Mouse (Mus musculus): ENCODE results near the gene Strap. TPM values are rescaled to one million over a fixed set of nuclear protein-coding genes. Genes with fewer than 3 reads are reported as not detected.

Gene Strap
- total and polyA plus RNA-seq, 2 experiments from 2014 or later: 60.1 to 96.5 TPM

DNA sequence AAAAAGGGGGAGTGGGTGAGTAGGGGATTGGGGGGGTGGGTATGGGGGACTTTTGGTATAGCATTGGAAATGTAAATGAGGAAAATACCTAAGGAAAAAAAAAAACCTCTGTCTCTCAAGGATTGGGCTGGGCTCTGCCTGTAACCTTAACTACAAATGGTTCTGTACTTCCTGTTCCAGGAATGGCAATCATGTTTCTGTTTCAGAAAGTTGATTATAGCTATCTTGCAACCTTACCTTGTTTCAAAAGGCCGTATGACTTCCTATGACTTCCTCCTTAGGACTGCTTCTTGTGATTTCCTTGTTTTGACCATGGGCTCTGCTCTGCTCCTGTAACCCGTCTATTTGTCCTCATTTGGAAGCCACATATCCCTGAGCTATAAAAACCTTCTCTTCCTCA lies 40.6 kb upstream of the Strap start:
- ATAC-seq (ENCODE audit: insufficient read depth, low read depth) (no peak), DNase-seq (ENCODE audit: low spot score) (no peak)
- H3K36me3 ChIP-seq (replicated peaks; ENCODE audit: control insufficient read depth, insufficient read depth, low read length): no peaks in the 10 kb centered on the region
- H3K4me2 ChIP-seq (ENCODE audit: low read depth, low read length): no peak overlapping the region
- H3K9ac ChIP-seq (replicated peaks; ENCODE audit: low read depth, low read length): no peak overlapping the region
- no peak overlapping the region for H3K4me3 ChIP-seq (ENCODE audit: low read depth, low read length)
- H3K9me3 ChIP-seq (replicated peaks; ENCODE audit: control insufficient read depth, low read length): peaks cover 3% of the 10 kb centered on the region; the same call in 1 of the 2 replicates
- H3K27ac ChIP-seq (ENCODE audit: low read depth): no peak overlapping the region
- TF ChIP-seq CTCF (IDR thresholded peaks at IDR 0.05; ENCODE audit: low read depth) (no peak), EP300 (IDR thresholded peaks at IDR 0.05; ENCODE audit: low read depth) (no peak)
- H3K4me1 ChIP-seq (ENCODE audit: control insufficient read depth, insufficient read depth): no peaks in the 10 kb centered on the region; the same call in 1 of the 2 replicates
- H3K27me3 ChIP-seq (ENCODE audit: control insufficient read depth, insufficient read depth, low read length): no peaks in the 10 kb centered on the region
- 71% methylated on average over 2 of the region's 2 CpGs for WGBS

DNA sequence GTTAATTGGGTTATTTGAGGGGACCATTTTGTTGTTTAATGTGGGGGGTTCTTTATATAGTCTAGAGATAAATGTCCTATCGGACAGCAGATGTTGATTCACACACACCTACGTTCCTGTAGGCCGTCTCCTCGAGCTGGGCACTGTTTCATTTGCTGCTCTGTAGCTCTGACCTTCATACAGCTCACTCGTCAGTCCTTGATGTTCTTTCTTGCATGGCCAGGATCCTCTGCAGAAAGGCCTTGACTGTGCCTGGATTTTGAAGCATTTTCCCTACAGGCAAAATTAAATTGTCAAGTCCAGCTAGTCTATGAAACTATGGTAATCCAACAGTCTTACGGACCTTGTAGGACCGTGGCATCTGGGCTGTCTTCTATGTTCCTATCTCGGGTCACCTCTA lies 39.8 kb upstream of the Strap start:
- Histone ChIP-seq H3K4me3 (ENCODE audit: low read depth, low read length) (no peak overlapping the region), H3K9me3 (replicated peaks; ENCODE audit: control insufficient read depth, low read length) (peaks cover 3% of the 10 kb centered on the region; the same call in 1 of the 2 replicates), H3K4me1 (ENCODE audit: control insufficient read depth, insufficient read depth) (no peaks in the 10 kb centered on the region; the same call in 1 of the 2 replicates), H3K27ac (ENCODE audit: low read depth) (no peak overlapping the region), H3K4me2 (ENCODE audit: low read depth, low read length) (no peak overlapping the region), H3K9ac (replicated peaks; ENCODE audit: low read depth, low read length) (no peak overlapping the region), H3K36me3 (replicated peaks; ENCODE audit: control insufficient read depth, insufficient read depth, low read length) (no peaks in the 10 kb centered on the region), H3K27me3 (ENCODE audit: control insufficient read depth, insufficient read depth, low read length) (no peaks in the 10 kb centered on the region)
- no peak for ATAC-seq (ENCODE audit: insufficient read depth, low read depth)
- no peak for DNase-seq (ENCODE audit: low spot score)
- 91% methylated on average over 8 of the region's 8 CpGs for WGBS
- TF ChIP-seq EP300 (IDR thresholded peaks at IDR 0.05; ENCODE audit: low read depth) (no peak), CTCF (IDR thresholded peaks at IDR 0.05; ENCODE audit: low read depth) (no peak)

DNA sequence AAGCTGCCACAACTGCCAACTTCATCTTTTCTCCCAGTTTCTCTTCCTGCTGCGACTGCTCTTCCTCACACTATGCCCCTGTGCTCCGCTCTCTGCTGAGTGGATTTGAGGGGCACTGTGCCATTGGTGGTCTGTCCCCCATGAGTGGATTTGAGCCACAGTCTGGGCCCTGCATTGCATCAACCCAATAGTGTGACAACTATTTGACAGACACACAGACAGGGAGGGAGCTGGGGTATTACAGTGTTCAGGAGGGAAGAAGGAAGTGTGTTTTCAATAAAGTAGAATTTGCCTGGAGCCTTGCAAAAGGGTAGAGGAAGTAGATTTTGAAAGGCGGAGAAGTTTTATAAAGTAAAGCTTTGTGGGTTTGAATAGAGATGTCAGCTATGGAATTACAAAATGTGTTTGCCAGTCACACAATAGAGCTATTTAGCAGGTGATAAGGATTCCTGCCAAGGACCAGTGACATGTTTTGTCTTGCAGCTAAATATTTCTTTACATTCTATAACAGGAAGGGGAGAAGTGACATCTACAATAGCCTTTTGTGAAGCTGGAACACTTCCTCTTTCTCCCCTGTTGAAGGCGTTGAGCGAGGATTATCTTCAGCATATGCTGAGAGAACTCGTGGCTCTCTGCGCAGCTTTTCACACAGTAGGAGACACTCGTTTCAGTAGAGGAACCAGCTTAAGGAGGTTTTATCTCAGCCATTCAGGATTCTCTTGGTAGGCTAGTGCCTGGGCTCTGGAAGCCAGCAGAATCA lies 38.3 kb upstream of the Strap start:
- TF ChIP-seq CTCF (IDR thresholded peaks at IDR 0.05; ENCODE audit: low read depth): no peak
- TF ChIP-seq EP300 (IDR thresholded peaks at IDR 0.05; ENCODE audit: low read depth): no peak
- ATAC-seq (ENCODE audit: insufficient read depth, low read depth): no peak
- no peak overlapping the region for H3K4me2 ChIP-seq (ENCODE audit: low read depth, low read length)
- no peaks in the 10 kb centered on the region for H3K36me3 ChIP-seq (replicated peaks; ENCODE audit: control insufficient read depth, insufficient read depth, low read length)
- H3K9ac ChIP-seq (replicated peaks; ENCODE audit: low read depth, low read length): no peak overlapping the region
- no peaks in the 10 kb centered on the region for H3K27me3 ChIP-seq (ENCODE audit: control insufficient read depth, insufficient read depth, low read length)
- H3K27ac ChIP-seq (ENCODE audit: low read depth): peak overlapping the region; percentile 52
- DNase-seq (ENCODE audit: low spot score): no peak
- peaks cover 3% of the 10 kb centered on the region; the same call in 1 of the 2 replicates for H3K9me3 ChIP-seq (replicated peaks; ENCODE audit: control insufficient read depth, low read length)
- no peaks in the 10 kb centered on the region for H3K4me1 ChIP-seq (ENCODE audit: control insufficient read depth, insufficient read depth)
- WGBS: 43% methylated on average over 8 of the region's 8 CpGs
- H3K4me3 ChIP-seq (ENCODE audit: low read depth, low read length): no peak overlapping the region

GRCm38 (mm10) chr6:137699434-137699833 lies 35.4 kb upstream of the Strap start:
- ATAC-seq (ENCODE audit: insufficient read depth, low read depth) (no peak), DNase-seq (ENCODE audit: low spot score) (no peak)
- no peaks in the 10 kb centered on the region for H3K36me3 ChIP-seq (replicated peaks; ENCODE audit: control insufficient read depth, insufficient read depth, low read length)
- no peak overlapping the region for H3K4me2 ChIP-seq (ENCODE audit: low read depth, low read length)
- H3K4me1 ChIP-seq (ENCODE audit: control insufficient read depth, insufficient read depth): peaks cover 11% of the 10 kb centered on the region
- H3K27me3 ChIP-seq (ENCODE audit: control insufficient read depth, insufficient read depth, low read length): no peaks in the 10 kb centered on the region
- TF ChIP-seq CTCF (IDR thresholded peaks at IDR 0.05; ENCODE audit: low read depth) (no peak), EP300 (IDR thresholded peaks at IDR 0.05; ENCODE audit: low read depth) (no peak)
- no peak overlapping the region for H3K27ac ChIP-seq (ENCODE audit: low read depth)
- peaks cover 3% of the 10 kb centered on the region; the same call in 1 of the 2 replicates for H3K9me3 ChIP-seq (replicated peaks; ENCODE audit: control insufficient read depth, low read length)
- 83% methylated on average over 7 of the region's 7 CpGs for WGBS
- no peak overlapping the region for H3K4me3 ChIP-seq (ENCODE audit: low read depth, low read length)
- no peak overlapping the region for H3K9ac ChIP-seq (replicated peaks; ENCODE audit: low read depth, low read length)

- H3K36me3 ChIP-seq (replicated peaks; ENCODE audit: control insufficient read depth, insufficient read depth, low read length): no peaks in the 10 kb centered on the region
- ATAC-seq (ENCODE audit: insufficient read depth, low read depth) (no peak), DNase-seq (ENCODE audit: low spot score) (no peak)
- H3K27me3 ChIP-seq (ENCODE audit: control insufficient read depth, insufficient read depth, low read length): no peaks in the 10 kb centered on the region
- no peak overlapping the region for H3K4me3 ChIP-seq (ENCODE audit: low read depth, low read length)
- WGBS: 70% methylated on average over 3 of the region's 3 CpGs
- H3K4me2 ChIP-seq (ENCODE audit: low read depth, low read length): no peak overlapping the region
- peaks cover 18% of the 10 kb centered on the region for H3K4me1 ChIP-seq (ENCODE audit: control insufficient read depth, insufficient read depth)
- TF ChIP-seq EP300 (IDR thresholded peaks at IDR 0.05; ENCODE audit: low read depth) (no peak), CTCF (IDR thresholded peaks at IDR 0.05; ENCODE audit: low read depth) (no peak)
- no peak overlapping the region for H3K9ac ChIP-seq (replicated peaks; ENCODE audit: low read depth, low read length)
- peak overlapping the region; percentile 46; the same call in 1 of the 2 replicates for H3K27ac ChIP-seq (ENCODE audit: low read depth)
- H3K9me3 ChIP-seq (replicated peaks; ENCODE audit: control insufficient read depth, low read length): peaks cover 2% of the 10 kb centered on the region; the same call in 1 of the 2 replicates
Measured at GRCm38 (mm10) chr6:137702186-137702585, 32.7 kb upstream of the Strap start.
